Mouse (Mus musculus) forebrain, embryonic 11.5 days (tissue): ENCODE data around the gene Smyd4. TPM values are rescaled to one million over a fixed set of nuclear protein-coding genes. Genes with fewer than 3 reads are reported as not detected.
A peak's percentile ranks its signal among the peaks of the same experiment; 100 is the strongest.

Experiments
- ATAC-seq: fragments of 200-750 bp; cut with Nextera tagmentation; replicated peaks from 2 replicates; pipeline ENCODE4 v1.8.0; 2017; ENCODE audit warnings: moderate TSS enrichment; ENCODE audit not compliant: low FRiP score
- DNase-seq: peaks from one replicate; pipeline ENCODE4 v3.0.0-alpha.2; 2017; ENCODE audit warnings: low spot score
- H3K27ac ChIP-seq: fragments of 300-500 bp; sonication (generic); 2 replicates; pipeline ENCODE4 v1.5.1; 2014; ENCODE audit warnings: low read depth, low read length
- H3K27me3 ChIP-seq: fragments of 300-500 bp; sonication (generic); 2 replicates; pipeline ENCODE4 v1.6.1; 2014; ENCODE audit warnings: mild to moderate bottlenecking, low read length, mixed read lengths; ENCODE audit not compliant: control insufficient read depth, insufficient read depth
- H3K36me3 ChIP-seq: fragments of 300-500 bp; sonication (generic); 2 replicates; pipeline ENCODE4 v1.6.1; 2014; ENCODE audit warnings: mild to moderate bottlenecking, low read length, moderate library complexity, mixed read lengths; ENCODE audit not compliant: control insufficient read depth, insufficient read depth
- H3K4me1 ChIP-seq: fragments of 300-500 bp; sonication (generic); replicated peaks from 2 replicates; pipeline ENCODE4 v1.6.1; 2014; ENCODE audit warnings: low read length, mixed read lengths; ENCODE audit not compliant: control insufficient read depth, insufficient read depth
- H3K4me2 ChIP-seq: fragments of 300-500 bp; sonication (generic); 2 replicates; pipeline ENCODE4 v1.6.1; 2014; ENCODE audit warnings: low read depth, mild to moderate bottlenecking, low read length, moderate library complexity, mixed read lengths; ENCODE audit not compliant: severe bottlenecking
- H3K4me3 ChIP-seq: fragments of 300-500 bp; sonication (generic); 2 replicates; pipeline ENCODE4 v1.5.1; 2014; ENCODE audit warnings: low read depth, low read length
- H3K9ac ChIP-seq: fragments of 300-500 bp; sonication (generic); 2 replicates; pipeline ENCODE4 v1.6.1; 2014; ENCODE audit warnings: low read length
- H3K9me3 ChIP-seq: fragments of 300-500 bp; sonication (generic); 2 replicates; pipeline ENCODE4 v1.6.1; 2016; ENCODE audit warnings: low read length, mixed read lengths; ENCODE audit not compliant: control insufficient read depth
- WGBS: fragments of 180-500 bp; shearing (Covaris S2); extraction: QIAGEN DNeasy Blood & Tissue Kit; methylation state at CpG from one replicate; pipeline ENCODE4 v1.1.7; 2014; 5-methylcytosine and 5-hydroxymethylcytosine counted together
- polyA plus RNA-seq: library from polyadenylated mRNA; unstranded; fragments of >200 nt; fragmentation: Nextera tagmentation; extraction: Ambion mirVana; gene quantifications from 2 replicates; pipeline ENCODE4 v1.2.1, GENCODE M21; 2014

Smyd4 gene
- polyA plus RNA-seq, result 17.3 and 20.0 TPM in 2 replicates

GRCm38 (mm10) chr11:75348199-75348889 is at the start of gene Smyd4, which contains the start of gene Rpa1:
Gene Smyd4, plus strand, starts transcription at chr11:75348433.
Gene Rpa1, minus strand, starts transcription at chr11:75348324.
- peak within 1 kb of the TSS; percentile 86 for H3K9ac ChIP-seq
- H3K4me3 ChIP-seq, result peak within 1 kb of the TSS; percentile 81
- no peaks in the 10 kb centered on the region for H3K9me3 ChIP-seq
- H3K4me2 ChIP-seq, result peak within 1 kb of the TSS; percentile 77
- ATAC-seq (peak; percentile 100), DNase-seq (peak; percentile 98)
- no peaks in the 10 kb centered on the region for H3K27me3 ChIP-seq
- no peak within 1 kb of the TSS; the same call in 1 of the 2 replicates for H3K27ac ChIP-seq
- H3K36me3 ChIP-seq, result no peaks in the 10 kb centered on the region
- under 1% methylated on average over 56 of the region's 56 CpGs for WGBS
- peaks cover 3% of the 10 kb centered on the region for H3K4me1 ChIP-seq

GRCm38 (mm10) chr11:75298491-75298890 is 49.7 kb upstream of the Smyd4 start:
- WGBS, result 70% methylated on average over 11 of the region's 11 CpGs

GRCm38 (mm10) chr11:75299786-75300185 is 48.4 kb upstream of the Smyd4 start:
- DNase-seq (no peak), ATAC-seq (no peak)
- no peak overlapping the region for H3K4me3 ChIP-seq
- no peak overlapping the region for H3K9ac ChIP-seq
- 79% methylated on average over 10 of the region's 10 CpGs for WGBS
- H3K27me3 ChIP-seq, result no peaks in the 10 kb centered on the region
- H3K4me1 ChIP-seq, result no peaks in the 10 kb centered on the region
- no peak overlapping the region for H3K4me2 ChIP-seq
- no peak overlapping the region for H3K27ac ChIP-seq
- H3K9me3 ChIP-seq, result no peaks in the 10 kb centered on the region
- peaks cover 2% of the 10 kb centered on the region; the same call in 1 of the 2 replicates for H3K36me3 ChIP-seq

More at GRCm38 (mm10) chr11:75298491-75298890, 49.7 kb upstream of the Smyd4 start:
- Histone ChIP-seq H3K4me1 (peaks cover 1% of the 10 kb centered on the region; the same call in 1 of the 2 replicates), H3K9me3 (no peaks in the 10 kb centered on the region), H3K27ac (no peak overlapping the region), H3K27me3 (no peaks in the 10 kb centered on the region), H3K4me3 (no peak overlapping the region), H3K36me3 (no peaks in the 10 kb centered on the region; the same call in 1 of the 2 replicates), H3K4me2 (no peak overlapping the region), H3K9ac (no peak overlapping the region)
- DNase-seq, result no peak
- no peak for ATAC-seq

- H3K9me3 ChIP-seq, result no peaks in the 10 kb centered on the region
- peaks cover 2% of the 10 kb centered on the region; the same call in 1 of the 2 replicates for H3K36me3 ChIP-seq
- H3K4me1 ChIP-seq, result no peaks in the 10 kb centered on the region
- H3K27me3 ChIP-seq, result no peaks in the 10 kb centered on the region
- H3K9ac ChIP-seq, result no peak overlapping the region
- no peak overlapping the region for H3K4me3 ChIP-seq
- H3K4me2 ChIP-seq, result no peak overlapping the region
- ATAC-seq (no peak), DNase-seq (no peak)
- no peak overlapping the region for H3K27ac ChIP-seq
- WGBS, result 84% methylated on average over 9 of the region's 9 CpGs
Observed at GRCm38 (mm10) chr11:75300954-75301353, 47.3 kb upstream of the Smyd4 start.

GRCm38 (mm10) chr11:75304797-75305196 is 43.4 kb upstream of the Smyd4 start:
- no peak for ATAC-seq
- 86% methylated on average over 9 of the region's 9 CpGs for WGBS
- H3K4me3 ChIP-seq, result no peak overlapping the region
- H3K4me1 ChIP-seq, result no peaks in the 10 kb centered on the region
- no peak overlapping the region for H3K9ac ChIP-seq
- H3K27ac ChIP-seq, result no peak overlapping the region
- no peaks in the 10 kb centered on the region for H3K27me3 ChIP-seq
- H3K9me3 ChIP-seq, result no peaks in the 10 kb centered on the region
- H3K36me3 ChIP-seq, result peaks cover 2% of the 10 kb centered on the region
- H3K4me2 ChIP-seq, result no peak overlapping the region
- no peak for DNase-seq

- DNase-seq (no peak), ATAC-seq (no peak)
- H3K9ac ChIP-seq, result no peak overlapping the region
- H3K27me3 ChIP-seq, result no peaks in the 10 kb centered on the region
- 93% methylated on average over 4 of the region's 4 CpGs for WGBS
- peaks cover 8% of the 10 kb centered on the region for H3K36me3 ChIP-seq
- no peaks in the 10 kb centered on the region for H3K9me3 ChIP-seq
- H3K4me2 ChIP-seq, result no peak overlapping the region
- H3K4me3 ChIP-seq, result no peak overlapping the region
- no peaks in the 10 kb centered on the region for H3K4me1 ChIP-seq
- H3K27ac ChIP-seq, result no peak overlapping the region
Observed at GRCm38 (mm10) chr11:75308650-75309049, 39.6 kb upstream of the Smyd4 start.

GRCm38 (mm10) chr11:75310813-75311212 is 37.4 kb upstream of the Smyd4 start:
- Histone ChIP-seq H3K27me3 (no peaks in the 10 kb centered on the region), H3K9me3 (no peaks in the 10 kb centered on the region), H3K27ac (no peak overlapping the region), H3K4me3 (no peak overlapping the region), H3K36me3 (peaks cover 6% of the 10 kb centered on the region), H3K4me2 (no peak overlapping the region), H3K4me1 (no peaks in the 10 kb centered on the region), H3K9ac (no peak overlapping the region)
- WGBS, result 86% methylated on average over 8 of the region's 8 CpGs
- ATAC-seq, result no peak
- no peak for DNase-seq

- no peak overlapping the region for H3K9ac ChIP-seq
- no peaks in the 10 kb centered on the region for H3K9me3 ChIP-seq
- H3K4me3 ChIP-seq, result no peak overlapping the region
- no peak for ATAC-seq
- WGBS, result 89% methylated on average over 6 of the region's 6 CpGs
- peaks cover 6% of the 10 kb centered on the region; the same call in 1 of the 2 replicates for H3K36me3 ChIP-seq
- no peak for DNase-seq
- H3K4me2 ChIP-seq, result no peak overlapping the region
- H3K27ac ChIP-seq, result no peak overlapping the region
- no peaks in the 10 kb centered on the region for H3K4me1 ChIP-seq
- H3K27me3 ChIP-seq, result no peaks in the 10 kb centered on the region
Observed at GRCm38 (mm10) chr11:75311751-75312150, 36.5 kb upstream of the Smyd4 start.

- H3K4me3 ChIP-seq, result no peak overlapping the region
- H3K9me3 ChIP-seq, result no peaks in the 10 kb centered on the region
- H3K9ac ChIP-seq, result no peak overlapping the region
- no peak overlapping the region for H3K27ac ChIP-seq
- no peaks in the 10 kb centered on the region for H3K27me3 ChIP-seq
- DNase-seq (no peak), ATAC-seq (no peak)
- H3K4me1 ChIP-seq, result no peaks in the 10 kb centered on the region
- H3K4me2 ChIP-seq, result no peak overlapping the region
- peaks cover 6% of the 10 kb centered on the region; the same call in 1 of the 2 replicates for H3K36me3 ChIP-seq
- WGBS, result 91% methylated on average over 8 of the region's 8 CpGs
Observed at GRCm38 (mm10) chr11:75313834-75314233, 34.4 kb upstream of the Smyd4 start.
